Mouse (Mus musculus) neural tube, embryonic 13.5 days (tissue): Measurements from ENCODE around the gene Tnpo1. TPM values are rescaled to one million over a fixed set of nuclear protein-coding genes. Genes with fewer than 3 reads are reported as not detected.

Experiments
- ATAC-seq: fragments of 200-750 bp; cut with Nextera tagmentation; 2 replicates; pipeline ENCODE4 v1.8.0; 2017; ENCODE audit warnings: low read depth, mild to moderate bottlenecking, moderate TSS enrichment, moderate library complexity
- H3K27ac ChIP-seq: fragments of 300-500 bp; sonication (generic); replicated peaks from 2 replicates; pipeline ENCODE4 v1.5.1; 2015; ENCODE audit warnings: moderate library complexity, mild to moderate bottlenecking, inconsistent platforms
- H3K27me3 ChIP-seq: fragments of 300-500 bp; sonication (generic); 2 replicates; pipeline ENCODE4 v1.6.1; 2015; ENCODE audit warnings: mild to moderate bottlenecking, inconsistent platforms
- H3K36me3 ChIP-seq: fragments of 300-500 bp; sonication (generic); 2 replicates; pipeline ENCODE4 v1.6.1; 2015; ENCODE audit warnings: mild to moderate bottlenecking, inconsistent platforms
- H3K4me1 ChIP-seq: fragments of 300-500 bp; sonication (generic); replicated peaks from 2 replicates; pipeline ENCODE4 v1.6.1; 2015; ENCODE audit warnings: inconsistent platforms
- H3K4me2 ChIP-seq: fragments of 300-500 bp; sonication (generic); 2 replicates; pipeline ENCODE4 v1.6.1; 2015; ENCODE audit warnings: inconsistent platforms, mild to moderate bottlenecking, moderate library complexity
- H3K4me3 ChIP-seq: fragments of 300-500 bp; sonication (generic); 2 replicates; pipeline ENCODE4 v1.5.1; 2015; ENCODE audit warnings: mild to moderate bottlenecking, inconsistent platforms
- H3K9ac ChIP-seq: fragments of 300-500 bp; sonication (generic); 2 replicates; pipeline ENCODE4 v1.6.1; 2015; ENCODE audit warnings: moderate library complexity, mild to moderate bottlenecking, inconsistent platforms
- H3K9me3 ChIP-seq: fragments of 300-500 bp; sonication (generic); 2 replicates; pipeline ENCODE4 v1.6.1; 2016; ENCODE audit warnings: inconsistent platforms
- WGBS: fragments of 180-500 bp; shearing (Covaris S2); methylation state at CpG from one replicate; pipeline ENCODE4 v1.1.7; 2015; 5-methylcytosine and 5-hydroxymethylcytosine counted together
- polyA plus RNA-seq: library from polyadenylated mRNA; unstranded; fragments of >200 nt; fragmentation: Nextera tagmentation; extraction: Ambion mirVana; gene quantifications from 2 replicates; pipeline ENCODE4 v1.2.1, GENCODE M21; 2015

Gene Tnpo1
- polyA plus RNA-seq, 1 experiment from 2014 or later, result 51.9 TPM

- Histone ChIP-seq H3K4me3 (no peak overlapping the region), H3K27ac (no peak overlapping the region), H3K36me3 (peaks cover 24% of the 10 kb centered on the region), H3K27me3 (no peaks in the 10 kb centered on the region), H3K9me3 (no peaks in the 10 kb centered on the region), H3K4me1 (peaks cover 3% of the 10 kb centered on the region), H3K9ac (no peak overlapping the region), H3K4me2 (no peak overlapping the region)
- ATAC-seq, result no peak
- 90% methylated on average over 8 of the region's 8 CpGs for WGBS
Observed at GRCm38 (mm10) chr13:98902366-98903025, 23.7 kb downstream of the Tnpo1 start.

DNA sequence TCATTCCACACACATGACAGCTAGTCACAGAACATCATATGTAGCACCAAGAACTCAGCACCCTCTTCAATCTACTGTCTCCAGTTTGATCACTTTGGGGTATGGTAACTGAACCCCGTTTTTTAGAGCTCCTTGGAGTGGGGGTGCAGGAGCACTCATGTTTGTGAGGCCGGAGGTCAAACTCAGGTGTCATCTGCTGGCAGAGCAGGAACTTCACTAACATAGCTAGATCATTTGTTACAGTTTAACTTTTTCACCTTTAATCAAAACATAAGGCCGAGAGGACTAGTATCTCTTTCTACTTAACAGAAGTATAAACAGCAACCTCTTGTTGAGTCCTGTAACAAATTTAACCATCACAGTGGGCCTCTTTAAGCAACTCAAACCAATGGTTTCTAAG lies 26.6 kb downstream of the Tnpo1 start:
- Histone ChIP-seq H3K4me3 (no peak overlapping the region), H3K27ac (no peak overlapping the region), H3K9ac (no peak overlapping the region), H3K9me3 (no peaks in the 10 kb centered on the region), H3K27me3 (no peaks in the 10 kb centered on the region), H3K4me2 (no peak overlapping the region), H3K36me3 (peaks cover 17% of the 10 kb centered on the region), H3K4me1 (peaks cover 28% of the 10 kb centered on the region)
- WGBS, result 95% methylated on average over 3 of the region's 3 CpGs
- no peak for ATAC-seq

- ATAC-seq, result no peak
- Histone ChIP-seq H3K9ac (no peak overlapping the region), H3K27ac (no peak overlapping the region), H3K36me3 (peaks cover 5% of the 10 kb centered on the region; the same call in 1 of the 2 replicates), H3K27me3 (no peaks in the 10 kb centered on the region), H3K4me1 (peaks cover 41% of the 10 kb centered on the region), H3K4me2 (no peak overlapping the region), H3K4me3 (no peak overlapping the region), H3K9me3 (no peaks in the 10 kb centered on the region)
- WGBS, result 91% methylated on average over 5 of the region's 5 CpGs
Observed at GRCm38 (mm10) chr13:98897577-98897976, 28.6 kb downstream of the Tnpo1 start.

DNA sequence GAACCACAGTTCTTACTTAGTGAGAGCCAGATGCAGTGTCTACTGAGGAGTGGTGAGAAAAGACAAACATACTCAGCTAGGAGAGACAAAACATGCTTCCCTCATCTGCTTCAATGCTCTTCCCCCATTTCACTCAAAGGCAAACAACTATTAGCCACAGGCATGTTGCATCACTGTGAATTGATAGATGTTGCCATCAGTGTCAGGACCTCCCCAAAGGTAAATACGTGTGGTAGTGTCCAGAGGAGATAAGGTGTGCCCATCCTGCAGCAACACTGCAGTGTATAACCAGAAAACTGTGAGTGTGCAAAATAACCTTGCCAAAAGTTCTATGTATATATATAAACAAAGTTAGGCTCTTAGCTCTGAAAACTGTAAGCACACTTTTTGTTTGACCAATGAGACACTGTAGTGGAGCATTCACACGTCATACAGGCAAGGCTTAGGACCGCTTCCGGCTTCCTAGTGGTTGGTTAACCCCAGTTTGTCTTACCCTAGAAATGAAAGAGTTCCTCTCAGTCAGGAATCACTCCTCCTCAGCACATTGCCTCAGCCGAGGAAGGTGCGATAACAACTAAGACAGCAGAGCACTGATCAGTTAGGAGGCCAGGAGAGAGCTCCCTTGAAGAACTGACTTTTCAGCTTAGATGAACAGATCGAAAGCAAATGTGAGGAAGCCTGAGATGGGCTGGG lies 29.6 kb downstream of the Tnpo1 start:
- no peak overlapping the region for H3K9ac ChIP-seq
- H3K27ac ChIP-seq, result no peak overlapping the region
- no peaks in the 10 kb centered on the region for H3K27me3 ChIP-seq
- ATAC-seq, result no peak
- no peaks in the 10 kb centered on the region for H3K36me3 ChIP-seq
- H3K4me1 ChIP-seq, result peaks cover 49% of the 10 kb centered on the region
- no peak overlapping the region for H3K4me3 ChIP-seq
- no peaks in the 10 kb centered on the region for H3K9me3 ChIP-seq
- 84% methylated on average over 7 of the region's 7 CpGs for WGBS
- H3K4me2 ChIP-seq, result no peak overlapping the region

GRCm38 (mm10) chr13:98896013-98896412 lies 30.2 kb downstream of the Tnpo1 start:
- H3K27ac ChIP-seq, result no peak overlapping the region
- no peaks in the 10 kb centered on the region for H3K9me3 ChIP-seq
- no peaks in the 10 kb centered on the region for H3K27me3 ChIP-seq
- H3K36me3 ChIP-seq, result no peaks in the 10 kb centered on the region
- no peak overlapping the region for H3K4me2 ChIP-seq
- H3K4me1 ChIP-seq, result peaks cover 55% of the 10 kb centered on the region
- no peak overlapping the region for H3K4me3 ChIP-seq
- no peak overlapping the region for H3K9ac ChIP-seq
- no peak for ATAC-seq
- WGBS, result 91% methylated on average over 4 of the region's 4 CpGs

DNA sequence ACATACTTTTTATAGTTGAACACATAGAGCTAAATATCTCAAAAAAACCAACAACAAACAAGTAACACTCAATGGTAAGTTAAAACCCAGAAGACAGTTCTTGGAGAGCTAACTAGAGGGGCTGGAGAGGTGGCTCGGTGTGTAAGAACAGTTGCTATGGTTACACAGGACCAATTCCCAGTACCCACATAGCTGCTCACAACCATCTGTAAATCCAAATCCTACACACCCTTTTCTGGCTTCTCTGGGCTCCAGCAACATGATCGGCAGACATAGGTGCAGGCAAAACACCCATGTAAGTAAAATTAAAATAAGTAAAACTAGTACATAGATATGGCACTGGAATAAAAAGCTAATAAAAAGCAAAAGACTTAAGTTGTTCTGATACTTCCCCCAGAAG lies 31.3 kb downstream of the Tnpo1 start:
- Histone ChIP-seq H3K4me1 (peaks cover 65% of the 10 kb centered on the region), H3K4me2 (no peak overlapping the region), H3K4me3 (no peak overlapping the region), H3K36me3 (no peaks in the 10 kb centered on the region), H3K27me3 (no peaks in the 10 kb centered on the region), H3K9ac (no peak overlapping the region; the same call in 1 of the 2 replicates), H3K27ac (no peak overlapping the region), H3K9me3 (no peaks in the 10 kb centered on the region)
- WGBS, result 37% methylated on average over 2 of the region's 2 CpGs
- ATAC-seq, result no peak

- peaks cover 18% of the 10 kb centered on the region for H3K36me3 ChIP-seq
- H3K4me1 ChIP-seq, result peaks cover 66% of the 10 kb centered on the region
- H3K4me2 ChIP-seq, result peak overlapping the region; percentile 91
- WGBS, result 25% methylated on average over 8 of the region's 8 CpGs
- H3K27me3 ChIP-seq, result no peaks in the 10 kb centered on the region
- H3K9ac ChIP-seq, result peak overlapping the region; percentile 87
- no peaks in the 10 kb centered on the region for H3K9me3 ChIP-seq
- no peak overlapping the region for H3K27ac ChIP-seq
- H3K4me3 ChIP-seq, result peak overlapping the region; percentile 69
- ATAC-seq, result no peak
Observed at GRCm38 (mm10) chr13:98891443-98891842, 34.7 kb downstream of the Tnpo1 start.

GRCm38 (mm10) chr13:98890871-98891219 lies 35.3 kb downstream of the Tnpo1 start:
- peak overlapping the region; percentile 91 for H3K4me2 ChIP-seq
- no peaks in the 10 kb centered on the region for H3K27me3 ChIP-seq
- ATAC-seq, result peak; percentile 88
- peak overlapping the region; percentile 93 for H3K27ac ChIP-seq
- H3K36me3 ChIP-seq, result peaks cover 21% of the 10 kb centered on the region
- H3K4me3 ChIP-seq, result peak overlapping the region; percentile 69
- no peaks in the 10 kb centered on the region for H3K9me3 ChIP-seq
- H3K9ac ChIP-seq, result peak overlapping the region; percentile 87
- under 1% methylated on average over 32 of the region's 32 CpGs for WGBS
- H3K4me1 ChIP-seq, result peaks cover 60% of the 10 kb centered on the region

DNA sequence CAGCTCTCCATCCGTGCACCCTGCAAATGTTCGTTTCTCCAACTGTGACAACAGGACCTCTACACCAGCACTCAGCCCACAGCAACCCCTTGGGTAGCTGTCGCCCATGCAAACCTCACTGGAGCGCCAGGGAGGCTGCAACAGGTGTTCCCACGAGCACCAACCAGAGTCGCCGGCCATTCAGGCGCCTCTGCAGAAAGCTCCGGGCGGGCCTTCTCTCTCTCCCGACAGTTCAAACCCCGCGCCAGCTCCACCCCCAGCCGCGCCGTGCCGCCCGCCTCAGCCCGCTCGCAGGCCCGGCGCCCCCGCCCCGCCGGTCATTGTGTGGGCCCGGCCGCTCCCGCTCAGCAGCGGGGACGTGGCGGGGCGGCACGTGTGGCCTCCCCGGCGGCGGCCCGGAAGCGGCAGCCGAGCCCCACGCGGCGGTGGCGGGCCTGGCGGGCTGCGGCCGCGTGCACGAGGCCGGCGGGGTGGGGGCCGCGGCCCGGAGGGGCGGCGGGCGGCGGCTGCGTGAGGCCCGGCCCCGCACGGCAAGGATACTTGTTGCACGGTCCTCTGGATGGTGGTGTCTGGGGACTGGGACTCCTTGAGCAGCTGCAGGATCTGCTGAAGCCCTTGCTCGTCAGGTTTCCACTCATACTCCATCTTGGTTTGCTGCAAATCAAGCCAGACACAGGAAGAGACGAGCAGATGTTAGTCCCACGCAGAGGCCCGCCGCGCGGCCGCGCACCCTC lies 35.9 kb downstream of the Tnpo1 start:
- peak overlapping the region; percentile 91 for H3K4me2 ChIP-seq
- peak; percentile 67 for ATAC-seq
- peaks cover 27% of the 10 kb centered on the region for H3K36me3 ChIP-seq
- H3K9ac ChIP-seq, result peak overlapping the region; percentile 87
- H3K4me1 ChIP-seq, result peaks cover 56% of the 10 kb centered on the region
- H3K9me3 ChIP-seq, result no peaks in the 10 kb centered on the region
- WGBS, result under 1% methylated on average over 61 of the region's 71 CpGs
- peak overlapping the region; percentile 69 for H3K4me3 ChIP-seq
- H3K27ac ChIP-seq, result peak overlapping the region; percentile 93
- no peaks in the 10 kb centered on the region for H3K27me3 ChIP-seq

DNA sequence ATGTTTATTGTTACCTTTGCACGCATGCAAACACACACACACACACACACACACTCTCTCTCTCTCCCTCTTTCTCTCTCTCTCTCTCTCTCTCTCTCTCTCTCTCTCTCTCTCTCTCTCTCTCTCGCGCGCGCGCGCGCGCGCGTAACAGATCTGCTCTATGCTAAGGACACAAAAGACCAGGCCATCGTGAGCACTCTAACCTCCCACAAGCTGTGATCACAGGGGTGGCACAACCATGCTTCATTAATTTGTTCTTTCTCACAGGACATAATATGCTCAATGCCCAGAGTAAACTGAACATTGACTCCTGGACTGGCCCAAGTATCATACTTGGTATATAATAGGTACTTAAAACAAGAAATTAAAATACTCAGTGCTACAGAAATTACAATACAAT lies 37.0 kb downstream of the Tnpo1 start:
- H3K4me3 ChIP-seq, result no peak overlapping the region
- peaks cover 51% of the 10 kb centered on the region for H3K4me1 ChIP-seq
- no peak overlapping the region for H3K9ac ChIP-seq
- H3K27ac ChIP-seq, result no peak overlapping the region
- peaks cover 34% of the 10 kb centered on the region for H3K36me3 ChIP-seq
- peak overlapping the region; percentile 18 for H3K4me2 ChIP-seq
- no peaks in the 10 kb centered on the region for H3K27me3 ChIP-seq
- no peaks in the 10 kb centered on the region for H3K9me3 ChIP-seq
- no peak for ATAC-seq
- WGBS, result 53% methylated on average over 11 of the region's 12 CpGs

DNA sequence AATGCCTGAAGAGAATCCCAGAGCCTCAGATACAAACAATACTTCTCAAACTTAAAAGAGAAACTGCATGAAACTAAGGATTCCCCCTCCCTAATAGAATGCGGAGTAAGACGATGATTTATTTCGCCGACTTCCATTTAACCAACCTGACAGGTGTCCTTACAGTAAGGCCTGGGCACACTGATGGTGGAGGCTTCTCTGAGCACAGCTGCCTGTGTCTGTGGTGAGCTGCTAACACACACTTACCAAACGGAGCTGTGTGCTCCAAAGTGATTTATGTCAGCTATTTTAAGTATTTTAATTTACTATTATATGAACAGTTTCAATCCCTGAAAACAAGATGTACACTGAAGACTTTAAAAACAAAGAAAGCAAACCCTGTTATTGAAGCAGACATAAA lies 42.4 kb downstream of the Tnpo1 start:
- no peak overlapping the region for H3K4me3 ChIP-seq
- 85% methylated on average over 5 of the region's 5 CpGs for WGBS
- H3K9me3 ChIP-seq, result no peaks in the 10 kb centered on the region
- H3K27ac ChIP-seq, result no peak overlapping the region
- H3K36me3 ChIP-seq, result peaks cover 78% of the 10 kb centered on the region
- no peaks in the 10 kb centered on the region for H3K27me3 ChIP-seq
- no peak overlapping the region for H3K9ac ChIP-seq
- ATAC-seq, result no peak
- no peak overlapping the region for H3K4me2 ChIP-seq
- peaks cover 3% of the 10 kb centered on the region; the same call in 1 of the 2 replicates for H3K4me1 ChIP-seq

DNA sequence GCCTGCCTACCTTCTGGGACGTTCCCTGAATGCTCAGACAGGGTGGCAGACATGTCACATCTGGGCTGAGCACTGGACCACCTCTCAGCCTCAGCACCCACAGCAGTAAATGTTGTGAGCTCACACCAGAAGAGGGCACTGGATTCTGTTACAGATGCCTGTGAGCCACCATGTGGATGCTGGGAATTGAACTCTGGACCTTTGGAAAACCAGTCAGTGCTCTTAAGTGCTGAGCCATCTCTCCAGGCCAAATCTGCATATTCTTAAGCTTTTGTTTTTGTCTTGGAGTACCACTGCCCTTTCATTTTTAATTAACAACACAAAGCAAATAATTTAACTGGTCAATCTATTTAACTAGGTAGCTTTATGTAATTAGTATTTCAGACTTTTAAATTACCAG lies 44.2 kb downstream of the Tnpo1 start:
- no peak overlapping the region for H3K4me3 ChIP-seq
- H3K9ac ChIP-seq, result no peak overlapping the region
- no peak for ATAC-seq
- no peak overlapping the region for H3K4me2 ChIP-seq
- no peaks in the 10 kb centered on the region for H3K27me3 ChIP-seq
- peaks cover 77% of the 10 kb centered on the region for H3K36me3 ChIP-seq
- H3K4me1 ChIP-seq, result no peaks in the 10 kb centered on the region
- H3K27ac ChIP-seq, result no peak overlapping the region
- 95% methylated on average over 1 of the region's 1 CpGs for WGBS
- no peaks in the 10 kb centered on the region for H3K9me3 ChIP-seq
